Mouse (Mus musculus) urinary bladder, postnatal 14 days (tissue): ENCODE measurements around the gene Maats1.

Experiments used
- DNase-seq: peaks from one replicate; pipeline ENCODE4 v3.0.0; 2021; ENCODE audit warnings: low spot score

The Maats1 gene

GRCm38 (mm10) chr16:38294685-38295348 is 47.1 kb downstream of the Maats1 start, which contains the start of gene Nr1i2:
Nr1i2 (minus strand) TSS chr16:38294824.
- no peak for DNase-seq

GRCm38 (mm10) chr16:38290151-38290550 is 51.8 kb downstream of the Maats1 start:
- no peak for DNase-seq

GRCm38 (mm10) chr16:38288851-38289250 is 53.1 kb downstream of the Maats1 start:
- no peak for DNase-seq

GRCm38 (mm10) chr16:38287762-38288161 is 54.2 kb downstream of the Maats1 start:
- DNase-seq: no peak

- no peak for DNase-seq
Observed at GRCm38 (mm10) chr16:38287357-38287756, 54.6 kb downstream of the Maats1 start.

- no peak for DNase-seq
Observed at GRCm38 (mm10) chr16:38286541-38286940, 55.4 kb downstream of the Maats1 start.

GRCm38 (mm10) chr16:38285801-38286200 is 56.1 kb downstream of the Maats1 start:
- no peak for DNase-seq

GRCm38 (mm10) chr16:38283300-38283699 is 58.6 kb downstream of the Maats1 start:
- no peak for DNase-seq

GRCm38 (mm10) chr16:38282559-38283160 is 59.3 kb downstream of the Maats1 start:
- DNase-seq: no peak

GRCm38 (mm10) chr16:38280951-38281350 is 61.0 kb downstream of the Maats1 start:
- DNase-seq: no peak

GRCm38 (mm10) chr16:38279794-38280193 is 62.1 kb downstream of the Maats1 start:
- no peak for DNase-seq

- no peak for DNase-seq
Observed at GRCm38 (mm10) chr16:38274737-38275136, 67.2 kb downstream of the Maats1 start.

GRCm38 (mm10) chr16:38272483-38272882 is 69.5 kb downstream of the Maats1 start:
- no peak for DNase-seq

GRCm38 (mm10) chr16:38271601-38272000 is 70.3 kb downstream of the Maats1 start:
- DNase-seq: no peak

GRCm38 (mm10) chr16:38255927-38256326 is 86.0 kb downstream of the Maats1 start:
- DNase-seq: no peak

- no peak for DNase-seq
Observed at GRCm38 (mm10) chr16:38255107-38255506, 86.8 kb downstream of the Maats1 start.

GRCm38 (mm10) chr16:38254001-38254400 is 87.9 kb downstream of the Maats1 start:
- DNase-seq: no peak

GRCm38 (mm10) chr16:38250467-38250866 is 91.5 kb downstream of the Maats1 start:
- DNase-seq: no peak

GRCm38 (mm10) chr16:38248331-38248961 is 93.5 kb downstream of the Maats1 start:
- DNase-seq: no peak
